Mouse (Mus musculus): Measurements from ENCODE around the gene Arid3c. TPM values are rescaled to one million over a fixed set of nuclear protein-coding genes. Genes with fewer than 3 reads are reported as not detected.
A peak's percentile ranks its signal among the peaks of the same experiment; 100 is the strongest.
"Not testable (repeated sequence)": the region's sequence is repeated elsewhere in the genome, so short reads cannot be mapped to it uniquely, and the experiment has no call there.

Arid3c gene
- polyA plus RNA-seq (2015; fragmentation: Nextera tagmentation; extraction: Ambion mirVana) = 0.12 and 0.17 TPM in 2 replicates

GRCm38 (mm10) chr4:41731052-41731765 is at the start of gene Arid3c:
TSS of gene Arid3c (minus strand) at chr4:41731142.
- Histone ChIP-seq H3K4me1 (peaks cover 16% of the 10 kb centered on the region), H3K27ac (no peak within 1 kb of the TSS), H3K9me3 (replicated peaks) (no peaks in the 10 kb centered on the region), H3K9ac (no peak within 1 kb of the TSS), H3K27me3 (peaks cover 75% of the 10 kb centered on the region), H3K4me3 (replicated peaks) (peak within 1 kb of the TSS; percentile 38), H3K4me2 (peak within 1 kb of the TSS; percentile 71), H3K36me3 (no peaks in the 10 kb centered on the region)
- ATAC-seq (replicated peaks; ENCODE audit: low FRiP score) = peak; percentile 58; the same call in 1 of the 2 replicates
- WGBS = under 1% methylated on average over 48 of the region's 50 CpGs

DNA sequence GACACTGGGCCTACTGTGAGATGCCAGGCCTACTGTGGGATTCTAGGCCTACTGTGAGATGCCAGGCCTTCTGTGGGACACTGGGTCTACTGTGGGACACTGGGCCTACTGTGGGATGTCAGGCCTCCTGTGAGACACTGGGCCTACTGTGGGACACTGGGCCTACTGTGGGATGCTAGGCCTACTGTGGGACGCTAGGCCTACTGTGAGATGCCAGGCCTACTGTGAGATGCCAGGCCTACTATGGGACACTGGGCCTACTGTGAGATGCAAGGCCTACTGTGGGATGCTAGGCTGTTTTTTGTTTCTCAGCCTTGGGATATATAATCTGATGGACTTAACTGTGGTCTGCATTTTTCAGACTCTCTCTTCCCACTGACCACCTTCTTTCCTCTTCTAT is 44.9 kb upstream of the Arid3c start:
- not testable (repeated sequence) for H3K9ac ChIP-seq; H3K4me1 ChIP-seq; H3K4me3 ChIP-seq (replicated peaks); H3K27ac ChIP-seq; H3K9me3 ChIP-seq (replicated peaks); H3K36me3 ChIP-seq; ATAC-seq (replicated peaks; ENCODE audit: low FRiP score); H3K4me2 ChIP-seq; H3K27me3 ChIP-seq
- 100% methylated on average over 1 of the region's 1 CpGs for WGBS

DNA sequence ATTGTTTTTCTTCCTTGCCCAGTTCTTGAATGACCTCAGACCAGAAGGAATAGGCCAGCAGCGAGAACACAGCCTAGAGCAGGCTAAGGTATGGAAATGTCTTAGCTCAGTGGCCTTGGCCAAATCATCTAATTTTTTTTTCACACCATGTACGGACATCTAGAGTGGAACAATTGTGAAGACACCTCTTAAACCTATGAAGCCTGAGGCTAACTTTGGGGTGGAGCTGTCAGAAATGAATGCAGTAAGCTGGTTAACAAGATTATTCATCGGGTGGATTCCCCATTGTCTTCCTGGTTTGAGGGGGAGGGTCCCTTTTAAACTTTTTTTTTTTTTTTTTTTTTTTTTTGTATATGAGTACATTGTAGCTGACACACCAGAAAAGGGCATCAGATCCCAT is 43.6 kb upstream of the Arid3c start:
- Histone ChIP-seq H3K4me2 (peak overlapping the region; percentile 57), H3K4me3 (replicated peaks) (peak overlapping the region; percentile 46), H3K27ac (peak overlapping the region; percentile 58)
- 69% methylated on average over 3 of the region's 3 CpGs for WGBS
- not testable (repeated sequence) for H3K9me3 ChIP-seq (replicated peaks); H3K36me3 ChIP-seq; H3K9ac ChIP-seq; H3K4me1 ChIP-seq; H3K27me3 ChIP-seq; ATAC-seq (replicated peaks; ENCODE audit: low FRiP score)

- H3K36me3 ChIP-seq; H3K4me1 ChIP-seq; ATAC-seq (replicated peaks; ENCODE audit: low FRiP score); H3K27me3 ChIP-seq; H3K9me3 ChIP-seq (replicated peaks); H3K9ac ChIP-seq: not testable (repeated sequence)
- H3K27ac ChIP-seq = peak within 1 kb of the TSS; percentile 78
- H3K4me2 ChIP-seq = peak within 1 kb of the TSS; percentile 57
- 2% methylated on average over 12 of the region's 14 CpGs for WGBS
- peak within 1 kb of the TSS; percentile 46 for H3K4me3 ChIP-seq (replicated peaks)
These were observed 43.1 kb upstream of the Arid3c start, which contains the start of gene Ccl27a for GRCm38 (mm10) chr4:41774002-41774401. TSS of gene Ccl27a (minus strand) at chr4:41774247.

DNA sequence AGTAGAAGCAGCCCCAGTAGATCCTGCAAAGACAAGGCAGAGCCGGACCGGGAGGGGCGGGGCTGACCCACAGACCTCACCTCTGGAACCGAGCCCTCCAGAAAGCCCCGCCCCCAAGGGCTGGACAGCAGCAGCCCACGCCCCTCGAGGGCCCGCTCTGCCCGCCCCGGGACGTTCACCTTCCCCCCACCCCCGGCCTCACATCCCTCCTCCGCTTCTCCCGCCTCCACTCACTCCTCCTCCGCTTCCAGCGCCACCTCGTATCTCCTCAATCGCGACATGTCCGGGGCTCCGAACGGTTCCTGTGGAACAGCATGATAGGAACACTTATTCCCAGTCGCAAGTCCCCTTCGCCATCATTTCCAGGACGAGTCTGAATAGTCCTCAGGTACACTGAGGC is 42.6 kb upstream of the Arid3c start:
- under 1% methylated on average over 24 of the region's 25 CpGs for WGBS

DNA sequence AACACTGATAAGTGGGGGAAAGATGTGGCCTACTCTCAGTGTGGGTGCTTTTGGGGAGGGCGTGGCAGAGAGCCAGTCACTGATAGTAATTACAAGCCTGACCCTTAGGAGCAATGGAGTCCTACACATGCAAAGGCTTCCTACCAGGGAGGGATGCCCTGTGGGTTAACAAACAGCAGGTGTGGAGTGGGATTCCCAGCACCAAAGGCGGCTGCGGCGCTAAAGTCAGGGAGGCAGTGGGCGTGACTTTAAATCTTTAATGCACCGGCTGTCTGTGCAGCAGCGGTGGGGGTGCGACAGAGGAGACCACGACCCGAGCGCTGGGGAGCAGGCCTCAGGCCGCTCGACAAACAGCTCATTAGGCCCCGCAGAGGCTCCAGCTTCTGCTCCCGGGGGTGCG is 42.0 kb upstream of the Arid3c start:
- H3K9ac ChIP-seq; H3K36me3 ChIP-seq; H3K27me3 ChIP-seq; H3K4me1 ChIP-seq; ATAC-seq (replicated peaks; ENCODE audit: low FRiP score); H3K9me3 ChIP-seq (replicated peaks): not testable (repeated sequence)
- Histone ChIP-seq H3K4me2 (peak overlapping the region; percentile 54), H3K4me3 (replicated peaks) (peak overlapping the region; percentile 31), H3K27ac (peak overlapping the region; percentile 48; the same call in 1 of the 2 replicates)
- 6% methylated on average over 7 of the region's 16 CpGs for WGBS

More for the DNA sequence above, 42.6 kb upstream of the Arid3c start:
- H3K4me2 ChIP-seq = peak overlapping the region; percentile 57
- not testable (repeated sequence) for H3K36me3 ChIP-seq; H3K9ac ChIP-seq; ATAC-seq (replicated peaks; ENCODE audit: low FRiP score); H3K9me3 ChIP-seq (replicated peaks); H3K27me3 ChIP-seq; H3K4me1 ChIP-seq
- H3K4me3 ChIP-seq (replicated peaks) = peak overlapping the region; percentile 46
- H3K27ac ChIP-seq = peak overlapping the region; percentile 78; the same call in 1 of the 2 replicates

DNA sequence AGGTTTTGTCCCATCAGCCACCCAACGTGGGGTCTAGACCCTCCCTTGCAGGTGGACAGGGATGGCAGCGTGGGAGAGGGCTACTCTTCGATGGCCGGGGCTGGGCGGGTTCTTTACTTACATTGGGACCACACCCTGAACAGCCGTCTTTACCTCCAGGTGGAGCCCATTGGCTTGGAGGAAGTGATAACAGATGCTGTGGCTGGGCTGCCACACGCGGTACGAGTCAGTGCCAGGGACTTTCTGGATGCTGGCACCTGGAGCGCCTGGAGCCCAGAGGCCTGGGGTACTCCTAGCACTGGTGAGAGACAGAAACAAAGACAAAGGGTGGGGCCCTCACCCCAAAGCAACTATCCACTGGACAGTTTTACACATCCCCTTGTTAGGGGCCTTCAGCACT is 36.4 kb upstream of the Arid3c start:
- H3K27ac ChIP-seq; H3K27me3 ChIP-seq; H3K4me2 ChIP-seq; H3K9me3 ChIP-seq (replicated peaks); ATAC-seq (replicated peaks; ENCODE audit: low FRiP score); H3K9ac ChIP-seq; H3K4me1 ChIP-seq; H3K4me3 ChIP-seq (replicated peaks): not testable (repeated sequence)
- WGBS = 89% methylated on average over 10 of the region's 10 CpGs
- H3K36me3 ChIP-seq = peaks cover 21% of the 10 kb centered on the region

GRCm38 (mm10) chr4:41763176-41763575 is 32.2 kb upstream of the Arid3c start:
- H3K4me3 ChIP-seq (replicated peaks) = peak overlapping the region; percentile 46; the same call in 1 of the 2 replicates

DNA sequence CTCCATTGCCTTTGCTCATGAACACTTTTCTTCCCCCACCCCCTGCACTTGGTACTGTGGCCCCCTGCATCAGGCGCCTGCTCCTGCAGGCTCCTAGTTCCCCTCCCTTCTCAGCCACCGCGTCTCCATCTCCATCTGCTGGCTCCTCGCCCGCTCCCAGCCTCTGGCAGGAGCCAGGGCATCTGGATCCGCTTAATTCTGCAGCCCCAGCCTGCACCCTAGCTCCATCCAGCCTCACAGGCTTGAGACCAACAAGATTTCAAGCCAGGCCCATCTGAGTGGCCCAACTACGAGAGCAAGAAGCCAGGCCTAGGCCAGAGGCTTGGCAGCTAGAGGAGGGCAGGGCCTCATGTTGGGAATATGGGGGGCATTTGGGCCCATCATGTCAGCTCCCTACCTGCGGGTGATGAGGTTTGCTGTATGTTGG is 31.8 kb upstream of the Arid3c start:
- H3K27me3 ChIP-seq; H3K9me3 ChIP-seq (replicated peaks): not testable (repeated sequence)
- H3K36me3 ChIP-seq = peaks cover 29% of the 10 kb centered on the region
- ATAC-seq (replicated peaks; ENCODE audit: low FRiP score) = 0 out of 2 replicates have a peak, but pooled peaks have one; percentile 5
- peak overlapping the region; percentile 69 for H3K4me2 ChIP-seq
- peaks cover 49% of the 10 kb centered on the region for H3K4me1 ChIP-seq
- 34% methylated on average over 8 of the region's 8 CpGs for WGBS
- peak overlapping the region; percentile 46 for H3K4me3 ChIP-seq (replicated peaks)
- peak overlapping the region; percentile 89 for H3K27ac ChIP-seq
- peak overlapping the region; percentile 35 for H3K9ac ChIP-seq

More at GRCm38 (mm10) chr4:41763176-41763575, 32.2 kb upstream of the Arid3c start:
- 66% methylated on average over 4 of the region's 6 CpGs for WGBS
- Histone ChIP-seq H3K4me2 (peak overlapping the region; percentile 69), H3K36me3 (peaks cover 31% of the 10 kb centered on the region), H3K4me1 (peaks cover 44% of the 10 kb centered on the region)
- not testable (repeated sequence) for ATAC-seq (replicated peaks; ENCODE audit: low FRiP score); H3K9me3 ChIP-seq (replicated peaks); H3K27me3 ChIP-seq; H3K27ac ChIP-seq; H3K9ac ChIP-seq

DNA sequence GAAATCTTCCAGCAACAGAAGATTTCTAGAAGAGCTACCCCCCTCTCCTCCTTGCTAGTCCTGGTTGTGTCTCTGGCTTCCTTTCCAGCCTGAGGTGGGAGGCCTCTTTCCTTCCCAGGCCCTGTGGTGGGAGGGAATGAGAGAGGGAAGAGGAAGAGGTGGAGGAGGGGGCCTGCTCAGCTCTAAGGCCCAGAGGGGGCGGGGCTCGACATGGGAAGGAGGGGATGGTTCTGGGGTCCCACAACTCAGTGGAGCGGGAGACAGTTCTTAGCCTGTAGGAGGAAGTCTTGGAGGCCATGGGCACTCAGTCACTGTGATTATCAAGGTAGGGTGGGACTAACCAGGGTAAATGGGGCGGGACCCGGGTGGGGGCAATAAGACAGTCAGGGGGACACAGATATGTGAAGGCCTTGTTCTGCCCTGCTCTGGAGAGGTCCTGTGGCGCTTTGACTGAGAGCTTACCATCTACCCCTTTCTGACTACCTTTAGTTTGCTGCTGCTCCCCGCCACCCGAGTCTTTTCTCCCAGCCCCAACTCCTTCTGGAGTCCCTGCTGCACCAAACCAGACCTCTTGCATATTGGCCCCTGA is 31.3 kb upstream of the Arid3c start:
- peak; percentile 73 for ATAC-seq (replicated peaks; ENCODE audit: low FRiP score)
- Histone ChIP-seq H3K9me3 (replicated peaks) (no peaks in the 10 kb centered on the region), H3K4me2 (peak overlapping the region; percentile 69), H3K4me3 (replicated peaks) (peak overlapping the region; percentile 46), H3K27me3 (no peaks in the 10 kb centered on the region), H3K4me1 (peaks cover 54% of the 10 kb centered on the region), H3K27ac (peak overlapping the region; percentile 89), H3K9ac (peak overlapping the region; percentile 35; the same call in 1 of the 2 replicates), H3K36me3 (peaks cover 30% of the 10 kb centered on the region)
- WGBS = 20% methylated on average over 8 of the region's 8 CpGs

- 0 out of 2 replicates have a peak overlapping the region, but pooled peaks have one; percentile 11 for H3K9ac ChIP-seq
- H3K4me1 ChIP-seq = peaks cover 59% of the 10 kb centered on the region
- H3K36me3 ChIP-seq = peaks cover 30% of the 10 kb centered on the region
- H3K4me2 ChIP-seq = peak overlapping the region; percentile 69
- H3K9me3 ChIP-seq (replicated peaks) = no peaks in the 10 kb centered on the region
- no peak for ATAC-seq (replicated peaks; ENCODE audit: low FRiP score)
- peak overlapping the region; percentile 89 for H3K27ac ChIP-seq
- no peaks in the 10 kb centered on the region for H3K27me3 ChIP-seq
- peak overlapping the region; percentile 46 for H3K4me3 ChIP-seq (replicated peaks)
These were observed 30.7 kb upstream of the Arid3c start for GRCm38 (mm10) chr4:41761680-41762079.

- H3K4me2 ChIP-seq = peak overlapping the region; percentile 69
- ATAC-seq (replicated peaks; ENCODE audit: low FRiP score) = peak; percentile 9; the same call in 1 of the 2 replicates
- 71% methylated on average over 4 of the region's 4 CpGs for WGBS
These were observed 30.0 kb upstream of the Arid3c start for GRCm38 (mm10) chr4:41760911-41761310.

More at GRCm38 (mm10) chr4:41760911-41761310, 30.0 kb upstream of the Arid3c start:
- Histone ChIP-seq H3K9me3 (replicated peaks) (no peaks in the 10 kb centered on the region), H3K27ac (peak overlapping the region; percentile 89), H3K36me3 (peaks cover 28% of the 10 kb centered on the region), H3K9ac (peak overlapping the region; percentile 61), H3K27me3 (no peaks in the 10 kb centered on the region), H3K4me1 (peaks cover 66% of the 10 kb centered on the region), H3K4me3 (replicated peaks) (peak overlapping the region; percentile 46)

Data from kidney, embryonic 15.5 days (tissue).